Mouse (Mus musculus): ENCODE results near the gene Baz2b. TPM values are rescaled to one million over a fixed set of nuclear protein-coding genes. Genes with fewer than 3 reads are reported as not detected.

Gene Baz2b
- polyA plus RNA-seq, 1 experiment from 2014 or later: 37.7 TPM

Other genes with a start within 250 kb of the Baz2b start
- 36.4 to 41.1 TPM (median 40.1 TPM) in 3 replicates for gene March7, start within 50 bp of the Baz2b start, polyA plus RNA-seq (2018)
- gene Cd302, start 74.6 kb upstream of the Baz2b start, polyA plus RNA-seq (2018): 30.9 to 53.0 TPM (median 35.0 TPM) in 3 replicates
- gene Ly75, start 173.5 kb upstream of the Baz2b start, polyA plus RNA-seq (2018): 0.10 to 0.17 TPM (median 0.16 TPM) in 3 replicates